Mouse (Mus musculus) MEL (cell line): ENCODE data around the gene Clec4b2. TPM values are rescaled to one million over a fixed set of nuclear protein-coding genes. Genes with fewer than 3 reads are reported as not detected.
"Not testable (repeated sequence)": the region's sequence is repeated elsewhere in the genome, so short reads cannot be mapped to it uniquely, and the experiment has no call there.

ENCODE experiments used
- DNase-seq: peaks from one replicate; pipeline ENCODE4 v3.0.0; 2011; ENCODE audit warnings: low read depth, low spot score
- H3K27ac ChIP-seq: 2 replicates; pipeline ENCODE4 v1.5.1; 2012; ENCODE audit warnings: low read depth, mild to moderate bottlenecking, control low read depth, low read length, moderate library complexity; ENCODE audit not compliant: control insufficient read depth
- H3K27me3 ChIP-seq, 2 experiments: fragments of 150-350 bp in 1 of 2; sonication (generic) in 1 of 2; 2 replicates each; pipeline ENCODE4 v1.6.1; 2012; ENCODE audit warnings: low read length in 2 of 2, mild to moderate bottlenecking in 2 of 2, improper control_type of control experiment in 1 of 2, moderate library complexity in 1 of 2; ENCODE audit not compliant: insufficient read depth in 2 of 2, control insufficient read depth in 1 of 2
- H3K36me3 ChIP-seq, 2 experiments: 2 replicates each; pipeline ENCODE4 v1.6.1; 2012 to 2014; ENCODE audit warnings: low read length in 2 of 2, improper control_type of control experiment in 1 of 2, inconsistent platforms in 1 of 2, mild to moderate bottlenecking in 1 of 2; ENCODE audit not compliant: insufficient read depth in 2 of 2, control insufficient read depth in 1 of 2
- H3K4me1 ChIP-seq, 2 experiments: fragments of 150-350 bp in 1 of 2; sonication (generic) in 1 of 2; 2 replicates each; pipeline ENCODE4 v1.6.1; 2012; ENCODE audit warnings: low read length in 2 of 2, improper control_type of control experiment in 1 of 2, mild to moderate bottlenecking in 1 of 2; ENCODE audit not compliant: insufficient read depth in 2 of 2, control insufficient read depth in 1 of 2
- H3K4me3 ChIP-seq, 2 experiments: fragments of 150-350 bp in 1 of 2; sonication (generic) in 1 of 2; 2 replicates each; pipeline ENCODE4 v1.5.1; 2012; ENCODE audit warnings: low read depth in 2 of 2, low read length in 2 of 2, mild to moderate bottlenecking in 2 of 2, moderate library complexity in 2 of 2, control low read depth in 1 of 2, improper control_type of control experiment in 1 of 2; ENCODE audit not compliant: control insufficient read depth in 1 of 2, insufficient read depth in 1 of 2
- H3K79me2 ChIP-seq: 2 replicates; pipeline ENCODE4 v1.6.1; 2012; ENCODE audit warnings: mild to moderate bottlenecking, low read length, moderate library complexity; ENCODE audit not compliant: control insufficient read depth, poor library complexity, insufficient read depth
- H3K9ac ChIP-seq: 2 replicates; pipeline ENCODE4 v1.6.1; 2012; ENCODE audit warnings: low read depth, mild to moderate bottlenecking, control low read depth, low read length, moderate library complexity; ENCODE audit not compliant: control insufficient read depth, poor library complexity, severe bottlenecking
- H3K9me3 ChIP-seq: fragments of 150-350 bp; sonication (generic); replicated peaks from 2 replicates; pipeline ENCODE4 v1.6.1; 2012; ENCODE audit warnings: mild to moderate bottlenecking, low read length, improper control_type of control experiment, moderate library complexity; ENCODE audit not compliant: insufficient read depth
- BHLHE40 ChIP-seq: IDR thresholded peaks from 2 replicates; pipeline ENCODE4 v1.6.1; 2012; ENCODE audit warnings: low read depth, mild to moderate bottlenecking, inconsistent platforms, low read length, improper control_type of control experiment, borderline replicate concordance
- CTCF ChIP-seq, 3 experiments: IDR thresholded peaks in 2 of 3; conservative IDR thresholded peaks in 1 of 3; 2 replicates each; pipeline ENCODE4 v1.5.1; 2011 to 2012; ENCODE audit warnings: low read length in 3 of 3, low read depth in 2 of 3, mild to moderate bottlenecking in 2 of 3, improper control_type of control experiment in 1 of 3, inconsistent platforms in 1 of 3, mixed read lengths in 1 of 3, moderate library complexity in 1 of 3; ENCODE audit not compliant: control insufficient read depth in 1 of 3, insufficient read depth in 1 of 3, poor library complexity in 1 of 3, severe bottlenecking in 1 of 3
- ELF1 ChIP-seq: IDR thresholded peaks from 2 replicates; pipeline ENCODE4 v1.6.1; 2014; ENCODE audit warnings: low read depth, mild to moderate bottlenecking, inconsistent platforms, low read length, improper control_type of control experiment, moderate library complexity
- ETS1 ChIP-seq: IDR thresholded peaks from 2 replicates; pipeline ENCODE4 v1.6.1; 2012; ENCODE audit warnings: low read depth, mild to moderate bottlenecking, inconsistent platforms, low read length, improper control_type of control experiment, moderate library complexity
- KAT2A ChIP-seq: conservative IDR thresholded peaks from 2 replicates; pipeline ENCODE4 v1.6.1; 2012; ENCODE audit warnings: low read depth, low read length, improper control_type of control experiment, inconsistent platforms
- MAFK ChIP-seq: IDR thresholded peaks from 2 replicates; pipeline ENCODE4 v1.6.1; 2011; ENCODE audit warnings: low read depth, mild to moderate bottlenecking, low read length, improper control_type of control experiment, borderline replicate concordance
- MAZ ChIP-seq: IDR thresholded peaks from 2 replicates; pipeline ENCODE4 v1.6.1; 2012; ENCODE audit warnings: low read depth, mild to moderate bottlenecking, inconsistent platforms, low read length, improper control_type of control experiment
- MEF2A ChIP-seq: IDR thresholded peaks from 2 replicates; pipeline ENCODE4 v1.6.1; 2014; ENCODE audit warnings: low read depth, mild to moderate bottlenecking, inconsistent platforms, low read length, improper control_type of control experiment; ENCODE audit not compliant: poor library complexity, insufficient replicate concordance, severe bottlenecking; ENCODE audit errors: extremely low read depth
- NRF1 ChIP-seq: IDR thresholded peaks from 2 replicates; pipeline ENCODE4 v1.6.1; 2014; ENCODE audit warnings: low read depth, mild to moderate bottlenecking, inconsistent platforms, low read length, improper control_type of control experiment, moderate library complexity; ENCODE audit not compliant: poor library complexity, insufficient read depth, severe bottlenecking
- POLR2AphosphoS2 ChIP-seq: IDR thresholded peaks from 2 replicates; pipeline ENCODE4 v1.6.1; 2011; ENCODE audit warnings: low read length, improper control_type of control experiment
- POLR2AphosphoS5 ChIP-seq: IDR thresholded peaks from 2 replicates; pipeline ENCODE4 v1.6.1; 2012; ENCODE audit warnings: low read depth, borderline replicate concordance, mild to moderate bottlenecking, inconsistent platforms, low read length, moderate library complexity, mixed read lengths
- RAD21 ChIP-seq: IDR thresholded peaks from 2 replicates; pipeline ENCODE4 v1.6.1; 2011; ENCODE audit warnings: mild to moderate bottlenecking, low read depth, low read length, improper control_type of control experiment
- SIN3A ChIP-seq: IDR thresholded peaks from 2 replicates; pipeline ENCODE4 v1.6.1; 2012; ENCODE audit warnings: low read length, improper control_type of control experiment, inconsistent platforms
- SMC3 ChIP-seq: IDR thresholded peaks from 2 replicates; pipeline ENCODE4 v1.6.1; 2011; ENCODE audit warnings: low read depth, low read length, improper control_type of control experiment
- TAL1 ChIP-seq: IDR thresholded peaks from 2 replicates; pipeline ENCODE4 v1.6.1; 2012; ENCODE audit warnings: mild to moderate bottlenecking, inconsistent platforms, low read length, moderate library complexity, mixed read lengths
- TBP ChIP-seq: IDR thresholded peaks from 2 replicates; pipeline ENCODE4 v1.8.0; 2011; ENCODE audit warnings: low read depth, low read length, improper control_type of control experiment
- USF1 ChIP-seq: IDR thresholded peaks from 2 replicates; pipeline ENCODE4 v1.6.1; 2014; ENCODE audit warnings: low read depth, mild to moderate bottlenecking, inconsistent platforms, low read length, improper control_type of control experiment, moderate library complexity
- ZC3H11A ChIP-seq: IDR thresholded peaks from 2 replicates; pipeline ENCODE4 v1.6.1; 2012; ENCODE audit warnings: low read depth, mild to moderate bottlenecking, inconsistent platforms, low read length, improper control_type of control experiment
- ZMIZ1 ChIP-seq: IDR thresholded peaks from 2 replicates; pipeline ENCODE4 v1.6.1; 2012; ENCODE audit warnings: low read depth, mild to moderate bottlenecking, inconsistent platforms, low read length, improper control_type of control experiment, moderate library complexity
- polyA plus RNA-seq, 2 experiments: library from polyadenylated mRNA; stranded (reverse) in 1 of 2; unstranded in 1 of 2; fragments of >175 nt in 1 of 2; fragments of >200 nt in 1 of 2; gene quantifications; 2 replicates each; pipeline versions ENCODE4 v1.2.1 to v1.2.4; 2012; ENCODE audit warnings: low replicate concordance in 2 of 2, low read depth in 1 of 2; ENCODE audit not compliant: insufficient read length in 2 of 2, insufficient read depth in 1 of 2, missing spikeins in 1 of 2
- total RNA-seq: library from RNA; depleted of rRNA; stranded (reverse); fragments of 300-350 nt; gene quantifications from 2 replicates; pipeline ENCODE4 v1.2.3, GENCODE M21; 2012

Gene Clec4b2
- total and polyA plus RNA-seq, 3 experiments, result not detected

DNA sequence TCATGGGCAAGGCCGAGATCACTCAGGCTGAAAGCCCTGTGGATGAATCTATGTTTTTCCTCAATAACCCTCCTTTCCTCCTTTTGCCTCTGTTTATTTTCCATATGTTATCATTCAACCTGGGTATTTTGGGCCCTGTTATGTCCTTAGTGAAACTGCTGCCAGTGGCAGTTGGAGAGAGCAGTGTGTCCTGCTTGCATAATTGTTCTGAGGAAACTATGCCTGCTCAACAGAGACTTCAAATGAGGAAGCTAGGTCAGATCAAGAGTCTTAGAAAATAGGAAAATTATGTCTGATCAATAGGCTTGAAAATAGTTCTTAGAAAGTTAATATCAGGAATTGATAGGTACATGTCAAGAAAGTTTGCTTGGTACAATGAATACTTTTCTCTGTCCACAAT is 2.9 kb downstream of the Clec4b2 start:
- DNase-seq, result no peak
- Histone ChIP-seq H3K27ac (no peak overlapping the region), H3K9me3 (no peaks in the 10 kb centered on the region), H3K79me2 (no peaks in the 10 kb centered on the region), H3K4me3 (no peak overlapping the region), H3K9ac (no peak overlapping the region), H3K27me3 (peaks cover 0 to 2% of the 10 kb centered on the region in 2 experiments; a peak in 1 of 4 replicates), H3K4me1 (no peaks in the 10 kb centered on the region), H3K36me3 (no peaks in the 10 kb centered on the region)
- TF ChIP-seq ELF1 (no peak), KAT2A (no peak), BHLHE40 (no peak), MAFK (no peak), NRF1 (no peak), CTCF (IDR thresholded peaks at IDR 0.05 in 2 of 3, conservative IDR thresholded peaks at IDR 0.05 in 1 of 3; ENCODE audit: control insufficient read depth in 1 of 3, insufficient read depth in 1 of 3, low read depth in 2 of 3, low read length in 3 of 3, poor library complexity in 1 of 3, severe bottlenecking in 1 of 3) (no peak), ZC3H11A (no peak), TAL1 (no peak), USF1 (no peak), POLR2AphosphoS2 (no peak), MEF2A (no peak), POLR2AphosphoS5 (no peak), MAZ (no peak), SIN3A (no peak), ZMIZ1 (no peak), TBP (no peak), ETS1 (no peak)

DNA sequence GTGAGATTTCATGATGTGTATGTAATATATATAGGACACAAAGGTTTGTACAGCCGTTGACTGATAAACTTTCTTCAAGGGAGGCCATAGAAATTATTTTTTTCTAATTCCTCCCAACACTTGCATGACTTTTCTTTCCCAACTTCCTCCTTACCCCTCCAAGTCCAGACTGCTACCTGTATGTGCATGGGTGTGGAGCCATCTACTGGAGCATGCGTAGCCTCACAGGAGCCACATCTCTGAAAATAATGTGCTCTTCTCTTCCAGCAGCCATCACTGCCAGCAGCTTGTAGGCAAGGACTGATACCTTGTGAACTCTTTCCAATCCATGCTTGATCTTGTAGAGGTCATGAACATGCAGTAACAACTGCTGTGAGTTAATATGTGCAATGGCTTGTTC is 12.2 kb downstream of the Clec4b2 start:
- not testable (repeated sequence) for H3K36me3 ChIP-seq, H3K4me3 ChIP-seq, H3K9me3 ChIP-seq, H3K79me2 ChIP-seq, H3K4me1 ChIP-seq, H3K27me3 ChIP-seq, H3K9ac ChIP-seq, H3K27ac ChIP-seq
- TF ChIP-seq ZC3H11A (0 out of 2 replicates have a peak, but pooled peaks have one; percentile 9), SMC3 (peak; percentile 49), CTCF (IDR thresholded peaks at IDR 0.05 in 2 of 3, conservative IDR thresholded peaks at IDR 0.05 in 1 of 3; ENCODE audit: control insufficient read depth in 1 of 3, insufficient read depth in 1 of 3, low read depth in 2 of 3, low read length in 3 of 3, poor library complexity in 1 of 3, severe bottlenecking in 1 of 3) (peak in 2 of 3 experiments; percentile 21 to 40; a peak in 3 of 6 replicates), RAD21 (peak; percentile 52)
- DNase-seq, result peak; percentile 27
